Mouse (Mus musculus): ENCODE results near the gene Hapln4.

The Hapln4 gene

GRCm38 (mm10) chr8:70136591-70136990 lies 53.3 kb downstream of the Hapln4 start:
- DNase-seq (ENCODE audit: extremely low read depth, insufficient read length, low spot score) = no peak

GRCm38 (mm10) chr8:70137890-70138289 lies 54.6 kb downstream of the Hapln4 start:
- DNase-seq (ENCODE audit: extremely low read depth, insufficient read length, low spot score) = no peak

GRCm38 (mm10) chr8:70139026-70139857 lies 56.0 kb downstream of the Hapln4 start, which contains the start of the genes Rfxank, Borcs8 and Mef2b:
Gene Rfxank, minus strand, starts transcription at chr8:70139154.
Gene Borcs8, plus strand, starts transcription at chr8:70139499.
Gene Mef2b, plus strand, starts transcription at chr8:70139711.
- DNase-seq (ENCODE audit: extremely low read depth, insufficient read length, low spot score) = peak; percentile 97

GRCm38 (mm10) chr8:70139981-70140380 lies 56.7 kb downstream of the Hapln4 start:
- DNase-seq (ENCODE audit: extremely low read depth, insufficient read length, low spot score) = no peak

All from 3134 (cell line).